Mouse (Mus musculus) thymus, postnatal 25 days (tissue): ENCODE measurements around the gene Olfr547.

Experiments used
- DNase-seq: peaks from one replicate; pipeline ENCODE4 v3.0.0; 2022

Gene Olfr547

GRCm38 (mm10) chr7:102571142-102571541 is 36.6 kb downstream of the Olfr547 start, which contains the start of gene Olfr550:
Gene Olfr550 (plus strand): TSS chr7:102571442.
- no peak for DNase-seq

DNA sequence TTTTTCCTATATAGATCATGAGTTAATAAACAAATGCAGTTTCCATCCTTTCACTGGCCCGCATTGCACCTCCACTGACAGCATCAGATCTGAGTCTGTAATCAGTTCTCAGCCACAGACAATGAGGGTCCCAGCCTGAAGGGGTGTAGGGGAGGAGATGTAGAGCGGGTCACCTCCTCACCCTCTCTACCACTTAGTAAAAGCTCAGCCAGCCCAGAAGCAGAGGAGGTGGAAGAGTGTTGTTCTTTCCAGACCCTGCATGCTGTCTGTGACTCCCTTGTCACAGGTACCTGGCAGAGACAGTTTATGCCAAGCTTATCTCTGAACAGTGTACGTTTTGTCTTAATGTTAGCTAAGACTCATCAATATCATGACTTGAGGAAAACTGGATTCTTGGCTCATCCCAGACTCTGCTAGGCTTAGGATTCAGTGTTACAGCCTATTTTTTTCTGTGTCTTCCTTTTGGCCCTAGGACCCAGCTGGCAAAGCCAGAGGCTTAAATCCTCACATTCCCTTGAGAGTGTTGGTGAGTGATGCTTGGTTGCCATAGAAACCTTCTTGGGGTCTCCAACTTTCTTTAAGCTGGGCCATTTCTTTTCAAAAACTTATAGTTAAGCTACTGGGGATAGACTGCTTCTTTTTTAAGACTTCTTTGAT is 38.8 kb downstream of the Olfr547 start:
- DNase-seq, result no peak

DNA sequence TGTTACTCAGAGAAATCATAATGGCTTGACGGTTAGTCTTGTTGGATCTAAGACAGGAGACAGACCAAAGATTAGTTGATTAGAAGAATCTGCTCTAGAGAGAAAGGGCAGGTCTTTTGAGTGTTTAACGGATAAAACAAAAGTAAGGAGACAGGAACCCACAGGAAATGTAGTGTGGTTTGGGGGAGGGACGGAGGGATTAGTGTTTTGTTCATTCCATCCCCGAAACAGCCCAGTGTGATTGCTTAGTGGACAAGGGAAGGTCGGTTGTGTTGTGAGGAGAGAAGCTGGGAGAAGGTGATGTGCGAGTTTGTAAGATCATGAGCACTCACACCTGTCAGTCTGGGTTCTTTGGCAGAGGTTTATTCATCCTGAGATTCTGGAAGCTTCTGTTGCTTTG is 41.4 kb downstream of the Olfr547 start:
- no peak for DNase-seq
